Mouse (Mus musculus) liver, adult (tissue): ENCODE measurements around the gene Wdr76.
"Not testable (repeated sequence)": the region's sequence is repeated elsewhere in the genome, so short reads cannot be mapped to it uniquely, and the experiment has no call there.

Experiments used
- GATA4 ChIP-seq: IDR thresholded peaks from 2 replicates; pipeline ENCODE4 v1.6.1; 2014; ENCODE audit warnings: mild to moderate bottlenecking, low read length; ENCODE audit not compliant: insufficient replicate concordance

Gene Wdr76

DNA sequence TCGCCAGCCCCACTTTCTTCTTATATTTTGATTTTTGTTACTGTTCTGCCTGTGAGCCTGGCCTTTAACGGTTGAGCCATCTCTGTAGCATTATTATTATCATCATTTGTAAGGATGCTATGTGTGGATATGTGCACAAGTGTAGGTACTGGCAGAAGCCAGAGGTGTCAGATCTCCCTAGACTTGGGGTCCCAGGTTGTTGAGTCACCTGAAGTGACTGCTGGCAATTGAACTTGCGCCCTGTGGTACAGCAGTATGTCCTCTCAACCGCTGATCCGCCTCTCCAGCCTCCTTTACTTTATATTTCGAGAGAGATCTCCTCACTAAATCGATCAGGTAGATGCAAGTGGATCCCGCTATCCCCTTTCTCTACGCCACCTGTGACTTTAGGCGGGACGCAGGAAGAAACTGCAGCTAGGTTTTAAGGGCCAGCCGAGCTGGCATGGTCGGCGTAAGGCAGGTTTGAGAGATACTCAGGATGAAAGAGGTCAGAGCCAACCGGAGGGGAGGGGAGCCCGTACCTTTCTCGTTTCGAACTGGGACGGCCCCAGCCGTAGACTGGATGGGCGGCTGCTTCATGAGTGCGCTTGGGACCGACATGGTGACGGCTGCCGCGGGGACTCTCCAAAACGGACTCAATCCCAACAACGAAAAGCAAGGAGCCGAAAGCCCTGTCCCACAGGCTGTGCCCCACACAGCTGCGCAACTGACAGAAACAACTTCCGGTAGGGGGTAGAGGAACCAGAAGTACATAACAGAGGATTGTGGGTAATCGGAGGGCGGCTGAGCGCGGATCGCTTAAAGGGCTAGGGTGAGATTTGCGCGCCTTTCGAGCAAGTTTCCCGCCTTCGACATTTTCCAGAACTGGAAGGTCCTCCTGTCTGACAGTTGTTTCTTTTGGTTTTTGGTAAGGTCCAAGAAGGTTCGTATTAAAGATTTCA lies at the start of gene Wdr76, which contains the start of gene Mfap1a:
TSS of gene Wdr76 (plus strand) at position 782 of the 941 bp plus-strand sequence.
TSS of gene Mfap1a (minus strand) at position 724 of the 941 bp plus-strand sequence.
- not testable (repeated sequence) for TF ChIP-seq GATA4

DNA sequence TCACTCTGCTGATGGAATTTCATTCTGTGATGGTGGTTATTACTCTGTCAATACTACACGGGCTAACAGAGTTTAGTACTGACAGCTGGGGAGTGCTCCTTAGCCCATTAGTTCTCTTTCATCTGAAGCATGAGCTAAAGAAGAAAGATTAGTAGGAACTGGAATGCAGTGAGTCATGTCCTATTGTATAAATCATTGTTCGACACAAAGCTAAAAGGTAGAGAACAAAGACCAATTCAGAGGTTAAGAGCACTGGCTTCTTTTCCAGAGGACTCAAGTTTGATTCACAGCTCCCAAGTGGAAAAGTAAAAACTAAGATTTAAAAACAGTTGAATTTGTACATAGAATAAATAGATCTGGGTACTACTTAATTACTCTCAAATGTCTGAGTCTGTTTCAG lies 46.5 kb upstream of the Wdr76 start:
- no peak for TF ChIP-seq GATA4

DNA sequence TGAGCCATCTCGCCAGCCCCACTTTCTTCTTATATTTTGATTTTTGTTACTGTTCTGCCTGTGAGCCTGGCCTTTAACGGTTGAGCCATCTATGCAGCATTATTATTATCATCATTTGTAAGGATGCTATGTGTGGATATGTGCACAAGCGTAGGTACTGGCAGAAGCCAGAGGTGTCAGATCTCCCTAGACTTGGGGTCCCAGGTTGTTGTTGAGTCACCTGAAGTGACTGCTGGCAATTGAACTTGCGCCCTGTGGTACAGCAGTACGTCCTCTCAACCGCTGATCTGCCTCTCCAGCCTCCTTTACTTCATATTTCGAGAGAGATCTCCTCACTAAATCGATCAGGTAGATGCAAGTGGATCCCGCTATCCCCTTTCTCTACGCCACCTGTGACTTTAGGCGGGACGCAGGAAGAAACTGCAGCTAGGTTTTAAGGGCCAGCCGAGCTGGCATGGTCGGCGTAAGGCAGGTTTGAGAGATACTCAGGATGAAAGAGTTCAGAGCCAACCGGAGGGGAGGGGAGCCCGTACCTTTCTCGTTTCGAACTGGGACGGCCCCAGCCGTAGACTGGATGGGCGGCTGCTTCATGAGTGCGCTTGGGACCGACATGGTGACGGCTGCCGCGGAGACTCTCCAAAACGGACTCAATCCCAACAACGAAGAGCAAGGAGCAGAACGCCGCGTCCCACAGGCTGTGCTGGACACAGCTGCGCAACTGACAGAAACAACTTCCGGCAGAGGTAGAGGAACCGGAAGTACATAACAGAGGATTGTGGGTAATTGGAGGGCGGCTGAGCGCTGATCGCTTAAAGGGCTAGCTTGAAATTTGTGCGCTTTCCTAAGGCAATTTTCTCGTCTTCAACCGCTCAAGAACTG lies 33.0 kb upstream of the Wdr76 start, which contains the start of gene Mfap1b:
TSS of gene Mfap1b (minus strand) at position 767 of the 879 bp plus-strand sequence.
- TF ChIP-seq GATA4 = not testable (repeated sequence)

DNA sequence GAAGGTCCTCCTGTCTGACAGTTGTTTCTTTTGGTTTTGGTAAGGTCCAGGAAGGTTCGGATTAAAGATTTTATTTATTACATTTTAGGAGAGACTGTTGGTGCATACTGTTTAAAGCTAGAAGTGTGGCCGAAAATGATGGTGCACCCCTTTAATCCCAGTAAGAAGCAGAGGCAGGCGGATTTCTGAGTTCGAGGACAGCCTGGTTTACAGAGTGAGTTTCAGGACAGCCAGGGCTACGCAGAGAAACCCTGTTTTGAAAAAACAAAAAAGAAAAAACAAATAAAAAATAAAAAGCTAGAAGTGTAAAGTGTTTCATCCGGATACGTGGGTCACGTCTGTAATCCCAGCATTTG lies 32.4 kb upstream of the Wdr76 start:
- TF ChIP-seq GATA4 = no peak

DNA sequence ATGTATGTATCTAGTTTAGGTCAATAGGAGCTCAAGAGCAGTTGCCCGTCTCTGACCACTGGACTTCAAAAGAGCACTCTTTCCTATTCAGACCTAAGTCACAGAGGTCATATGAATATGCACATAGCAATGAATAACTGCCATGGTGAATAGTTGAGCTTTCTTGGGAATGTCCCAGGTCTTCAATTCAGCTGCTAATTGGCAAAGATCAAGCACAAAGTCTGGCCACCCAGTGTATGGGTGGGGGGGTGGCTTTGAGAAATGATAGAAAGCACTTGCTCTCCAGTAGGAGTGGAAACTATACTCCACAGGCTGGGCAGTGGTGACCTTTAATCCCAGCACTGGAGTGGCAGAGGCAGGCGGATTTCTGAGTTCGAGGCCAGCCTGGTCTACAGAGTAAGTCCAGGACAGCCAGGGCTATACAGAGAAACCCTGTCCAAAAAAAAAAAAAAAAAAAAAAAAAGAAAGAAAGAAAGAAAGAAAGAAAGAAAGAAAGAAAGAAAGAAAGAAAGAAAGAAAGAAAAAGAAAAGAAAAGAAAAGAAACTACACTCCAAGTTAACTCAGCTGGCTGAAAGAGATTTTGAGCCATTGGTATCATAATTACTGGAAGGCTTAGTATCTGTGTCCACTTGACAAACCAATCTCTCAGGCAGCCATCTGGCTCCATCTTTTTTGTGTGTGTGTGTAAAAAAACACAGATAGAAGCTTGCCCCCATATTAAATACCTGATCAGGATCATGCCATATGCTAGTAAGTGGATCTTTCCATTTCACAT lies 28.8 kb upstream of the Wdr76 start:
- TF ChIP-seq GATA4 = no peak

DNA sequence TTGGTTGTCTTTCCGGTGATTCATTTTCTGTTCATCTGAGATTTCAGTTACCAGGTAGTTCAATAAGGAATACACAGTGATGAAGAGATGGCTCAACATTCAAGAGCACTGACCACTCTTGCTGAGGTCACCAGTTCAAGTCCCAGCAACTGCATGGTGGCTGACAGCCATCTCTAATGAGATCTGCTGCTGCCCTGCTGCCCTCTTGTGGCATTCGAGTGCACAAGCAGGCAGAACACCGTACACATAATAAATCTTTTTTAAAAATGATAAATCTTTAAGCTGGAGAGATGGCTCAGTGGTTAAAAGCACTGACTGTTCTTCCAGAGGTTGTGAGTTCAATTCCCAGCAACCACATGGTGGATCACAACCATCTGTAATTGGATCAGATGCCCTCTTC lies 26.0 kb upstream of the Wdr76 start:
- TF ChIP-seq GATA4 = no peak

DNA sequence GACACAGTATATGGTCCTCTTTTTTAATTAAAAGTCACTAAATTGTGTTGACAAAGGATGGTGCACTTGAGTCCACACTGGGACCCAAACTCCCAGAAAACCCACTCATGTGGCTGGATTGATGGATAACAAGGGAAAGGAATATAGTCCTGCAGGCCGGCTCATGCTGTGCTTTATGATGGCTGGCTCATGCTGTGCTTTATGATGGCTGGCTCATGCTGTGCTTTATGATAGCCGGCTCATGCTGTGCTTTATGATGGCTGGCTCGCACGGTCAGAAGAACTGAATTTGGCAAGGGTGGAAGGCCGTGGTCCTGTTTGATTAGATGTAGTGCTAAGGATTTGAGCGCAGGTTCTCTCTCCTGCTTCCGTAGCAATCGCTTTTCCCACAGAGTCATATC lies 22.9 kb upstream of the Wdr76 start:
- TF ChIP-seq GATA4 = no peak

DNA sequence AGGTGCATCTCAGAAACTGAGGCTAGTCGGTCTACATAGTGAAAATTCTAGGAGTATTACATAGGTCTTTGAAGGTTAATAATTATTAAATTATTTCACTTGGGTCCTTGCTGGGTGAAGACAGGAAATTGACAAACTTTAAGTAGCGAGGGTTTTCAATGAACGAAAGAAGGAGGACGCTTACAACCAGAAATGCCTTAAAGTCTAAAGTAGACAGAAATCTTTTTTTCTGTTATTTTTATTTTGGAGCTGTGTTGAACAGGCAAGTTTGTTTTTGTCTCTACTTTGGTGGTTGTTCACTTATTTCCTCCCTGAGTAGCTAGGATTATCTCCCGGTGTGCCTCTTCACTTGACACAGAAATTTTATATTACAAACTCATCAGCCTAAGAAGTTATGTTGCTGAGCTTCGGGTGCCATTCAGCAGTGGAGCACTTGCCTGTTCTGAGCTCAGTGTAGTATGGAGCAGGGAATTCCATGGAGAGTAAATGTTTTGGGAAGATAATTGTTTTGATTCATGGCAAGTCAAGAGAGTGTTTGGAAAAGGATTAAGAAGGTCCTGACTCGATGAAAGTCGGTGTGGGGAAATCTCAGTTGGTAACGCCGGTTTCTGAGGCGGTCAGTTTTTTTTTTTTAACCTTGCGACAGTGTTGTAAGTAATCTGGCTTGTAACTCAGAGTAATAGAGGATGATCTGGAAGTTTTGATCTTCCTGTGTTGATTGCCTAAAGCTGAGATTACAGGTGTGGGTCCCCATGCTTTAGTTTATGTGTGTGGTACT lies 839 bp downstream of the Wdr76 start:
- TF ChIP-seq GATA4 = no peak

DNA sequence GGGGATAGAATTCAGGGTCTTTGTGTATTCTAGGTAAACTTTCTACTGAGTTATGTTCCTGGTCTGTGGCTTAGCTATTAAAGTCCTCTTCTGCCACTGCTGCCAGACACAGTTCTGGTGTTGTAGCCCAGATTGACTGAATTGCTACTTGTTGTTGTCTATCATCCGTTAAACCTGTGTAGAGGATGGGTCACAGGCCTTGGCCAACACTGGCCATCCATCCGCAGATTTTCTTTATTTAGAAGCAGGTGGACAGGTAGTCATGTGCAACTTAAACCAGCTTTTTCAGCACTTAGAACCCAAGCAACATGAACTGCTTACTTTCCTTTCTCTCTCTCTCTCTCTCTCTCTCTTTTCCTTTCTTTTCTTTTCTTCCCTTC lies 1.4 kb downstream of the Wdr76 start:
- TF ChIP-seq GATA4 = no peak

DNA sequence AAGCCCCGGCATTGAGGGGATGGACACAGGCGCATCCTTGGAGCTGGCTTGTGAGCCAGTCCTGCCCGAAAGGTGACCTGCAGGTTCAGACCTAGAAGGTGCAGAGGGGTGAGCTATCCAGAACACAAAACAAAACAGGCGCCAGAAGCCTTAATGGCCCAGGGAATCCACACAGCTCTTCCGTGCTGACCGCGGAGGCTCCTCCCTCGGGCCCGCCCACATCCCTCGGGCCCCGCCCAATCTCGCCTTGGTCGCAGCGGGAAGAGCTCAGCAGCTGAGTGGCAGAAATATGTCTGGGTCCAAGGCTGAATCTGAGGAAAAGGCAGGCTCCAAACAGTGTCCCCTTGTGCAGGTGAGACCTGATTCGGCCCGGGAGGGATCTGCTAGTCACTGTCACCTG lies 3.1 kb downstream of the Wdr76 start:
- no peak for TF ChIP-seq GATA4

DNA sequence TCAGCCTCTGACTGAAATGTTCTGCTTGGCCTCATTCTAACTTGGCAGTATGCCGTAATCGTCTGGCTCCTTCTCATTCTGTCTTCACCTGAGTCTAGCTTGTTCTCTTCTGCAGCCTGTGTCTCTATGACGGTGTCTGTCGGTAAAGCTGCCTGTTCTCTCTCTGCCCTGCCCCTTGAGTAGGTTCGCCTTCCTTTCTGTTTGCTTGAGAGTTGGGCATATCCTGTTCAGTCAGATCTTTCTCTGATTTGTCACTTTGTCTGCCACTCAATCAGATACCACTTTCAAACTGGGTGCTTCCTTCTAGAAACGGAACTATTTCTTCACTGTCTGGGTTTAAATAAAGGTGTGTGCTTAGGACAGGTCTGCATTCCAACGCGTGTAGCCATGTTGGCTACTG lies 4.9 kb downstream of the Wdr76 start:
- TF ChIP-seq GATA4 = no peak

DNA sequence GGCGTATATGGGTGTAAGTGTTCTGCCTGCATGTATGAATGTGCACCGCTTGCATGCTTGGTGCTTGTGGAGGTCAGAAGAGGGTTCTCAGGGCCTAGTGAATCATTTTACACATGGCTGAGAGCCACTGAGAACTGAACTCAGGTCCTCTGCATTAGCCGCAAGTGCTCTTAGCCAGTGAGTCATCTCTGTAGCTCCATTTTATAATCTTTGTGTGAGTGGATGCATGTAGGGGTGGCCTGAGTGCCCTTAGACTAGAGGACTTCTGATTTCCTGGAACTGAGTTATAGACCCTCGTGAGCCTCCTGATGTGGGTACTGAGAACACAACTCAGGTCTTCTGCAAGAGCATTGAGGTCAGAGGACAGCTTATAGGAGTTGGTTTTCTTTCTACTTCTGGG lies 7.7 kb downstream of the Wdr76 start:
- no peak for TF ChIP-seq GATA4

DNA sequence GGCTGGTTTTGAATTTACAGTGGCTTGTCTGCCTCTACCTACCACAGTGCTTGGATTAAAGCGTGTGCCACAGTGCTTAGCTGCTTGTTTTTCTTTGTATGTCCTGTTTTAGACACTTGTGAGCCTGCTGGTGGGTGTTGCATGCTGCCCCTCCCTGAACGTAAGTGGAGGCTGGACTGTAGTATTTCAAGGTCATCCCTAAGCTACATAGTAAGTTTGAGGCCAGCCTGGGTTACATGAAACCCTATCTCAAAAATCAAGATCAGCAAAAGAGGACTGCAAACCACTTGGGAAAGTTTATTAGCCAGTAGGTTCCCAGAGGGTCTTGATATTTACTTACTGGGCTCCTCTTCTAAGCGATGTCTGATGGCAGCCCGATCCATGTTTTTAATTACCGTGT lies 11.6 kb downstream of the Wdr76 start:
- no peak for TF ChIP-seq GATA4

DNA sequence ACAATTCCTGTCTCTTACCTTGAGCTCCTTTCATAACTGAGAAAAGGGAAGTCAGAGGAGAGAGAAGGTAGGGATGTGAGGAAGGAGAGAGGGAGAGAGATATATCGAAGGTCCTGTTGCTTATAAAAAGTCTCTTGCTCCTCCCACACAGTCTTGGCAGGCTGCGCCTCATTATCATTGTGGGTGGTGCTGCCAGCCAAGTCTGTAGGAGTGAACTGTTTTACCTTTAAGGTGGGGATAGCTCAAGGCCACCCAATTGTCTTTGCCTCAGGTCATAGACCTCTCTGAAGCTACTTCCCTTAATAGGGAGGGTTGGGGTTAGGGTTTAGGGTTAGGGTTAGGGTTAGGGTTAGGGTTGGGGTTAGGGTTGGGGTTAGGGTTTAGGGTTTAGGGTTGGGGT lies 15.5 kb downstream of the Wdr76 start:
- no peak for TF ChIP-seq GATA4

DNA sequence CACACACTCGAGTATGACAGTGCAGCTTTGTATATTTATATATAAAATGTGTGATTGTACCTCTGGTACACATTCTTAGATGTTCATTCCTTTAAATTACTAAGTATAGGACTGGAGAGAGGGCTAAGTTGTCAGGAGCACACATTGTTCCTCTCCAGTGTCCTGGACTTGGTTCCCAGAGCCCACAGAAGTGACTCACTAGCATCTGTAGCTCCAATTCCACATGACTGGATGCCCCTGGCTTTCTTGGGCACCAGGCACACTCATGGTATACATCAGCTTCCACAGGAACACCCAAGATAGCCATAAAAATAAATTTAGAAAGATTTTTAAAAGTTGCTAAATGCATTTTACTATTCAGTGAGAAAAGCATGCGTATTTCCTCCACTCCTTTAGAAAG lies 18.5 kb downstream of the Wdr76 start:
- TF ChIP-seq GATA4 = no peak

DNA sequence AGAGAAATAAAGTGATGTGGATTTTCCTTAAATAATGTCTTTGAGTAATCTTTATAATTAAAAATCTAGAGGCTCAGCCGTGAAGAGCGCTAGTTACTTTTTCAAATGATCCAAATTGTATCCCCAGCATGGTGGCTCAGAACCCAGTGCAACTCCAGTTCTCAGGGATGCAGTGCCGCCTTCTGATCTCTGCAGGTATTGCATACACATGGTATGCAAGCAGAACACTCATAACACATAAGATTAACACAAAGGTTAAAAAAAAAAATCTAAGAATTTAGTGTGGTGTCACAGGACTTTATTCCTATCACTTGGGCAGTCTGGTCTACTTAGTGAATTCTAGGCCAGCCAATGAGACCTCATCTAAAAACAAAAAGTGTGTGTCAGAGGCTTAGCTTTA lies 38.3 kb downstream of the Wdr76 start:
- no peak for TF ChIP-seq GATA4
